Mouse (Mus musculus): ENCODE results near the gene Stpg4. TPM values are rescaled to one million over a fixed set of nuclear protein-coding genes. Genes with fewer than 3 reads are reported as not detected.

Gene Stpg4
- polyA plus RNA-seq, 1 experiment, result not detected

GRCm38 (mm10) chr17:87372189-87372588 lies 55.4 kb downstream of the Stpg4 start:
- no peak for TF ChIP-seq GATA1 (IDR thresholded peaks at IDR 0.05; ENCODE audit: low read length)

GRCm38 (mm10) chr17:87369270-87369759 lies 58.2 kb downstream of the Stpg4 start:
- no peak for TF ChIP-seq GATA1 (IDR thresholded peaks at IDR 0.05; ENCODE audit: low read length)

GRCm38 (mm10) chr17:87368481-87368880 lies 59.1 kb downstream of the Stpg4 start:
- no peak for TF ChIP-seq GATA1 (IDR thresholded peaks at IDR 0.05; ENCODE audit: low read length)

GRCm38 (mm10) chr17:87367640-87368039 lies 59.9 kb downstream of the Stpg4 start:
- TF ChIP-seq GATA1 (IDR thresholded peaks at IDR 0.05; ENCODE audit: low read length), result no peak

GRCm38 (mm10) chr17:87367228-87367627 lies 60.3 kb downstream of the Stpg4 start:
- no peak for TF ChIP-seq GATA1 (IDR thresholded peaks at IDR 0.05; ENCODE audit: low read length)

GRCm38 (mm10) chr17:87366520-87366919 lies 61.0 kb downstream of the Stpg4 start:
- no peak for TF ChIP-seq GATA1 (IDR thresholded peaks at IDR 0.05; ENCODE audit: low read length)

- TF ChIP-seq GATA1 (IDR thresholded peaks at IDR 0.05; ENCODE audit: low read length), result no peak
Observed at GRCm38 (mm10) chr17:87365268-87365667, 62.3 kb downstream of the Stpg4 start.

- no peak for TF ChIP-seq GATA1 (IDR thresholded peaks at IDR 0.05; ENCODE audit: low read length)
Observed at GRCm38 (mm10) chr17:87364108-87364507, 63.4 kb downstream of the Stpg4 start.

GRCm38 (mm10) chr17:87361132-87361531 lies 66.4 kb downstream of the Stpg4 start:
- no peak for TF ChIP-seq GATA1 (IDR thresholded peaks at IDR 0.05; ENCODE audit: low read length)

GRCm38 (mm10) chr17:87357506-87357905 lies 70.0 kb downstream of the Stpg4 start:
- no peak for TF ChIP-seq GATA1 (IDR thresholded peaks at IDR 0.05; ENCODE audit: low read length)

GRCm38 (mm10) chr17:87356261-87356660 lies 71.3 kb downstream of the Stpg4 start:
- TF ChIP-seq GATA1 (IDR thresholded peaks at IDR 0.05; ENCODE audit: low read length), result no peak

GRCm38 (mm10) chr17:87355456-87355855 lies 72.1 kb downstream of the Stpg4 start:
- TF ChIP-seq GATA1 (IDR thresholded peaks at IDR 0.05; ENCODE audit: low read length), result no peak

- no peak for TF ChIP-seq GATA1 (IDR thresholded peaks at IDR 0.05; ENCODE audit: low read length)
Observed at GRCm38 (mm10) chr17:87353745-87354320, 73.7 kb downstream of the Stpg4 start.

GRCm38 (mm10) chr17:87352898-87353225 lies 74.7 kb downstream of the Stpg4 start:
- TF ChIP-seq GATA1 (IDR thresholded peaks at IDR 0.05; ENCODE audit: low read length), result no peak

- TF ChIP-seq GATA1 (IDR thresholded peaks at IDR 0.05; ENCODE audit: low read length), result no peak
Observed at GRCm38 (mm10) chr17:87352106-87352897, 75.2 kb downstream of the Stpg4 start.

- no peak for TF ChIP-seq GATA1 (IDR thresholded peaks at IDR 0.05; ENCODE audit: low read length)
Observed at GRCm38 (mm10) chr17:87351241-87352105, 76.1 kb downstream of the Stpg4 start.
